Mouse (Mus musculus) macrophage (primary cell): ENCODE results near the gene Sdccag8. TPM values are rescaled to one million over a fixed set of nuclear protein-coding genes. Genes with fewer than 3 reads are reported as not detected.

Experiments
- H3K27ac ChIP-seq: fragments of 350-480 bp; formaldehyde crosslinking; 2 replicates; pipeline ENCODE4 v1.9.0; 2021
- H3K36me3 ChIP-seq: fragments of 350-480 bp; formaldehyde crosslinking; 2 replicates; pipeline ENCODE4 v1.9.0; 2021; ENCODE audit errors: inconsistent target
- H3K4me3 ChIP-seq: fragments of 350-480 bp; formaldehyde crosslinking; 2 replicates; pipeline ENCODE4 v1.9.0; 2021; ENCODE audit errors: inconsistent target
- H3K79me2 ChIP-seq: fragments of 350-480 bp; formaldehyde crosslinking; 2 replicates; pipeline ENCODE4 v1.9.0; 2021; ENCODE audit errors: inconsistent target
- WGBS: methylation state at CpG from one replicate; pipeline ENCODE4 v1.1.7; 2026; ENCODE audit warnings: inconsistent platforms; ENCODE audit not compliant: missing documents; 5-methylcytosine and 5-hydroxymethylcytosine counted together
- polyA plus RNA-seq: library from polyadenylated mRNA; stranded (reverse); fragments of 250-400 nt; gene quantifications from 3 replicates; pipeline ENCODE4 v1.2.4, GENCODE M21; 2018; ENCODE audit warnings: inconsistent platforms

Sdccag8 gene
- polyA plus RNA-seq, 1 experiment from 2014 or later = 28.0 TPM

DNA sequence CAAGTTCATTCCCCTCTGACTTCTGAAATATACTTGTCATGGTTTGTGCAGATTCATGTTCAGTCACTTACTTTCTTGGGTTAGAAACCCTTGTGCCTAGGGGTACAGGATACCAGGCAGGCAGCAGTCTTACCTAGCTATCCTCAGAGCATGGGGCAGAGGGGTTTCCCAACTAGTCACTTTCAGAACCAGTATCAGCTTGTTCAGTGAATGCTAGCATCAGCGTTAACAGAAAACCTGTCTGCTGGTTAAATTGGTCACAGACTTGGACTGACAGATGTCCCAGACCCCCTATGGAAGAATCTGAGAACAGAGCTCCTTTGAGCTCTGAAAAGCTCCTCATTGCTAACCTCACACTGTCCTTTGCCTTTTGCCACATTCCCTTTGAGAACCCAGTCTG, 204.3 kb downstream of the Sdccag8 start:
- Histone ChIP-seq H3K79me2 (no peaks in the 10 kb centered on the region), H3K4me3 (no peak overlapping the region), H3K36me3 (0 out of 2 replicates have a peak, but pooled peaks cover 10% of the 10 kb centered on the region), H3K27ac (no peak overlapping the region)
- 91% methylated on average over 1 of the region's 1 CpGs for WGBS

DNA sequence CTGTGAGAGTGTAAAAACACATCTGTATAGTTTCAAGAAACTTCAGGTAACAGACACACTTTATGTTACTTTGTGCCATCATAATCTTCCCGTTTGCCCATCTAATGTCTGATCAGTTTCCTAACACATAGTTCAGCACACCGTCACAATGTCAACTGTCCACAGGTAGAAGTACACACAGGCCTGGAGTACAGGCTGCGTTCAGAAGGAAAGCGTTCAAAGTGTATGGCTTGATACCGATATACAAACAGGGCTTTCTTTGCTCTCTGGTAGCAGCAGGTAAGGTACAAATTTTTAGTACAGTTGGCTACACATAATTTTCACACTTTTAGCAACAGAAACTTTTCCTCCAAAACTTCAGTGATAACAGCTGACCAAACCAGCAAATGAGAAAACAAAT, 205.2 kb downstream of the Sdccag8 start:
- H3K79me2 ChIP-seq = no peaks in the 10 kb centered on the region
- H3K36me3 ChIP-seq = 0 out of 2 replicates have a peak, but pooled peaks cover 10% of the 10 kb centered on the region
- no peak overlapping the region for H3K4me3 ChIP-seq
- H3K27ac ChIP-seq = no peak overlapping the region
- 100% methylated on average over 5 of the region's 5 CpGs for WGBS

DNA sequence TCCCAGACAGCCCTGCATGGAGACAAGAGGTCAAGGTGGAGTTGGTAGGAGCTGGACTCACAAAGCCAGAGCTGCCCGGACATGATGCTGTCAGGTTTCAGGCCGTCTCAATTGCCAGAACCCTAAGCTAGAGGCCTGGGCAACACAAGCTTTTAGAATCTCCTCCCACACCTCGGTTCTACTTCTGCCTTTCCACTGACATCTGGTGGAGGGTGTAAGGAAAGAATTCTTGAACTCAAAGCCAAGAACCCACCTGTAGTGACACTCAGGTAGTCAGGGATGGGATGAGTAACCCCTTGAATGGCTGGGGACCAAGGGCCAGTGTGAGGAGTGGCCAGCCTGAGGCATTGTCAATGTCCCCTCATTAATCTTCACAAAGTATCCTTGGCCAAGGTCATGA, 208.3 kb downstream of the Sdccag8 start:
- H3K4me3 ChIP-seq = no peak overlapping the region
- H3K36me3 ChIP-seq = 0 out of 2 replicates have a peak, but pooled peaks cover 10% of the 10 kb centered on the region
- 88% methylated on average over 3 of the region's 3 CpGs for WGBS
- H3K27ac ChIP-seq = no peak overlapping the region
- no peaks in the 10 kb centered on the region for H3K79me2 ChIP-seq

DNA sequence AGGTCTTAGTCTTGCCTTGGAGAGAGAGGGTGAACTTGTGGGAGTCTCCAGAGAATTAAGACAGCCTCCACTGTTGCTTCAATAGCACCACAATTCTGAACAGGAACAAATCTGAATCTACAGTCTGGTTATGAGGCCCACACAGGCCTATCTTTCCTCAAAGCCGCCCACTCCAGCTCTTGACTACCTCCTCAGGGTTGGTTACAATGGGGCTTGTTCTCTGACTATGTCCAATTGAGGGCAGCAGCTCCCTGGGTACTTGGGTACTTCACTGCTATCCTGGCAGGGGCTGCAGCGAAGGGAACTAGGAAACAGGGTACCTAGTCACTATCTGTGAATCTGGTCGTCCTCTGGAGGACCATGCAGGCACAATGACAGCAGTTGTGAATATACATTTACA, 213.2 kb downstream of the Sdccag8 start:
- Histone ChIP-seq H3K79me2 (no peaks in the 10 kb centered on the region), H3K27ac (no peak overlapping the region), H3K36me3 (no peaks in the 10 kb centered on the region), H3K4me3 (no peak overlapping the region)
- 100% methylated on average over 3 of the region's 3 CpGs for WGBS

DNA sequence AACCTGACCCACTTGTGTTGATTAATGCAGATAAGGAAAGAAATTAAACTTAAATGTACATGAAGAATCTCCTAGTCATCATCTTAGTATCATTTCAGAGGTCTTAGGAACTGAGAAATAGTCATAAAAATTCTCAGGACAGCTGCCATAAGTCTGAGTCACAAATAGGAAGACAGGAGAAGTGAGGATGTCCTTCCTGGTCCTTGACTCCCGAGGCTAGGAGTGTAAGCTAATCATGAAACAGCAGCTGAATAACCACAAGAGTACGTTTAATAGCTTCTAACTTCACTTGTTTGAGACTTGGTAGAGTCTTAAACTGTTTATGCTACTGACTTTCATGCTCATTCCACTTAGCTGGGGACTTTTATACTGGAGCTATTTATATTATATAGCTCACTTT, 214.6 kb downstream of the Sdccag8 start:
- WGBS = 95% methylated on average over 2 of the region's 2 CpGs

DNA sequence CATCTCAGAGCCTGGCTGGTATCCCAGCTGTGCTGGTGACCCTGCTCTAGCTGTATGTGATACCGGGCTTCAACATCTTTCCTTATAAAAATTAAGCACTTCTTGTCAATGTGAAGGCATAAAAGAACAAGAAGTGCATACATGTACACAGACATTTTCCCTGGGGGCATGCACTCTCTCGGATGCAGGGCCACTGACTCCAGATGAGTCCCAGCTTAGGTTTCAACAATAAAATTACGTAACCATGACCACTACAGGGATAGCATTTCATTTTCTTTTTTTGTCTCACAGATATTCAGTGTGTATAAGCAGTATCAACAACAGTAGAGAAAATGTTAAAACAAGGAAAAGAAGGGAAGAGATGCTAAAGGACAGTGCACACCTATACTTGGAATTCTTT, 216.2 kb downstream of the Sdccag8 start:
- Histone ChIP-seq H3K27ac (no peak overlapping the region), H3K79me2 (no peaks in the 10 kb centered on the region), H3K4me3 (no peak overlapping the region), H3K36me3 (no peaks in the 10 kb centered on the region)
- WGBS = 95% methylated on average over 3 of the region's 3 CpGs

More for the DNA sequence above, 214.6 kb downstream of the Sdccag8 start:
- Histone ChIP-seq H3K27ac (no peak overlapping the region), H3K4me3 (no peak overlapping the region), H3K79me2 (no peaks in the 10 kb centered on the region), H3K36me3 (no peaks in the 10 kb centered on the region)

DNA sequence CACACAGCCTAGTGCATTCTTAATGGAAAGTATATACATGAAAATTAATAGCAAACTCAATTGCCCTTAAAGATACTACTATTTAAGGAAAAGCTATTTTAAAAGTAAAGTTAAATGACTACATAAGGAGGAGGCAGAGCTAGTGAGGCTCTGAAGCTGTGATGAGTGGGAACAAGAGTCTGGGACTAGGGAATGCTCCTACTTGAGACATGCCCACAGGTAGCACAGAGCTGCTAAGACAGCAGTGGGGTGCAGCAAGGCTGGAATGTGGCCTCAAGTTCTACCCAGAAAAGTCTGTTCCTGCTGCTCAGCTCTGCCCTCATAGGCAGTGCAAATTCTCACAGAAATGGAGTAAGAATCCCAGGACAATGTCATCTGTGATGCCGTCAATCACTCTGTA, 216.7 kb downstream of the Sdccag8 start:
- Histone ChIP-seq H3K27ac (no peak overlapping the region), H3K4me3 (no peak overlapping the region), H3K36me3 (no peaks in the 10 kb centered on the region), H3K79me2 (no peaks in the 10 kb centered on the region)
- WGBS = 100% methylated on average over 1 of the region's 1 CpGs

DNA sequence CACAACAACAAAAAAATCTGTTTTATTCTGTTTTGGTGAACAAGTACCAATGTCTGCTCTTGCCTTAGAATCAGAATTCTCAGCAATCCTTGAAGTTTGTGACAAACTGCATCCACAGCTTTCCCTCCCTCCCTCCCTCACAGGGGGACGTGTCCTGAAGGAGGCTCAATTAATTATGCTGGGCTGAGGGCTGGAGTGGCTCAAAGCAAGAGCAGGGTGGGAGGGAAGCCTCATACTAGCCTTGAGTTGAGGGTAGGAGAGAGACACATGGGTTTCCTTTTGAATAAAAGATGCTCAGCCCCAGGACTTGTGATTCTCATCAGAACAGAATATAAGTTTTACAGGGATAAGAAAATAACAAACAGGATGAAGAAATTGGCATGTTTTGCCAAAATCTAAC, 217.8 kb downstream of the Sdccag8 start:
- Histone ChIP-seq H3K27ac (no peak overlapping the region), H3K36me3 (no peaks in the 10 kb centered on the region), H3K4me3 (no peak overlapping the region), H3K79me2 (no peaks in the 10 kb centered on the region)
- WGBS = 88% methylated on average over 1 of the region's 1 CpGs

DNA sequence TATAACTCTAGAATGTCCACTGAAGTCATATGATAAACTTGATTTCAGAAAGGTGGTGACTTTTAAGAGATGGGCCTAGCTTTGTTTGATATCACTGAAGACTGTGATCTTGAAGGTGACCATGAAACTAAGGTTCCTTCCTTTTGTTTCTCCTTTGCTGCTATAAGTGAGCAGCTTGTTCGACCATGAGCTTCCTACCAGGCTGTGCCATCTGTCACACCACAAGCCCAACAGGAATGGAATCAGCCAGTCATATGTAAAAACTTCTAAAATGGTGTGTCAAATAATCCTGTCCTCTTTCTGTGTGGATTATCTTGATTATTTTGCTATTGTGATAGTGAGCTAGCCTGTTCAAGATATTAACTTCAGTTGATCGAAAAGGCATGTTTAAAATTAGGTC, 221.0 kb downstream of the Sdccag8 start:
- Histone ChIP-seq H3K27ac (no peak overlapping the region), H3K79me2 (no peaks in the 10 kb centered on the region), H3K4me3 (no peak overlapping the region), H3K36me3 (no peaks in the 10 kb centered on the region)
- 94% methylated on average over 2 of the region's 2 CpGs for WGBS

DNA sequence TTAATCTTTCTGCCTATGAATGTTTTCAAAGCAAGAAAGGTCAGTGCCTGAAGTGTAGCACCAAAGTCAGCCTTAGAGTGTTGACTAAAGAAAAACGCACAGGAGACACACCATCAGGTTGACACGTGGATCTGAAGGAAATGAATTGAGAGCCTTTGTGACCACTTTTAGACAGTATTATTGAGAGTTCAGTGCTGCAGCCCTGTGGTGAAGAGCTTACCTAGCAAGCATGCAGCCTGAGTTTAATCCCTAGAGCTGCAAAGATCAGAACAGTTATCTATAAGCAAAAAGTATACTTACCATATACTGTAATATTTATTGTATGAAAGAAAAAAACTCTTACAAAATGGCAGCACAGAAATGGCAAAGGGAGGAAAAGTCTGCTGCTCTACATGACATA, 223.9 kb downstream of the Sdccag8 start:
- Histone ChIP-seq H3K4me3 (no peak overlapping the region), H3K79me2 (no peaks in the 10 kb centered on the region), H3K36me3 (no peaks in the 10 kb centered on the region), H3K27ac (no peak overlapping the region)
- 68% methylated on average over 2 of the region's 2 CpGs for WGBS

DNA sequence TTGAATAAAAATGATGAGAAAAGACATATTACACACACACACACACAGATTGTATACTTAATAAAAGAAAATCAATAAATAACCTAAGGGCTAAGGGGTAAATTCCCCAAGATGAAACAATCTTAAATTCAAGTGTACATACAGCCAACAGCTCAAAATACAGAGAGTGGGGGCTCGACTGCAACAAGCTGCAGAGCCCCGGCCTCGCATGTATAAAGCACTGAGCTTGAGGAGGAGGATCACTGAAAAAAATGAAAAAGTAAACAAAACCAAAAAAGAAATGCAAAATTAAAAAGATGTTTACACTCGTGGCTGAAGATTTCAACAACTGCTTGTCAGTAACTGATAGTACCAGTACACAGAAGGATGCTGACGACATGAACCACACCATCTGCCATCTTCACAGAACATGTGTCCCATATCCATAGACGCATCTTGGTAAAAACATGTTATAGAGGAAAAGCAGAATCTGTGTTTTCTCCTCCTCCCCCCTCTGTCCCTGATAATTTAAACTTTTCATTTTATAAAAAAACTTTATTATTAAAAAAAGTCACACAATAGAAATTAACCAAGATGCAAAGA, 224.7 kb downstream of the Sdccag8 start:
- WGBS = 91% methylated on average over 6 of the region's 6 CpGs
- no peak overlapping the region for H3K27ac ChIP-seq
- H3K4me3 ChIP-seq = no peak overlapping the region
- H3K79me2 ChIP-seq = no peaks in the 10 kb centered on the region
- H3K36me3 ChIP-seq = no peaks in the 10 kb centered on the region

DNA sequence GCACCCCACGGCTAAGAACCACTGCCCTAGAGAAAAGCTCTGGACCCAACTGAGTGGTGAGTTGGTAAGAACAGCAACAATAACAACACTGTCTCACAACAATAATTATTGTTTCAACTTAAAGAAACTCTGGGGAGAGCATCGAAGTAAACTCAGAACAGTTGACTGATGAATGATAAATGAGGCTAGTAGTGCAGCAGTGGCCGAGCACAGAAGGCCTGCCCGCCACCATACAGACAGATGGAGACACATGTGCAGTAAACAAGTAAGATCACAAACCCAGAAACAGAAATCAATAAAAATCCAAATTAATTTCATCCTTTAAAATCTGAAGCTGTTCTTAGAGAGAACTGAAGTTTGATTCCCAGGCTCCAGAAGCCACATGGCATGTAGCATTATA, 225.6 kb downstream of the Sdccag8 start:
- H3K27ac ChIP-seq = no peak overlapping the region
- no peaks in the 10 kb centered on the region for H3K36me3 ChIP-seq
- no peak overlapping the region for H3K4me3 ChIP-seq
- H3K79me2 ChIP-seq = no peaks in the 10 kb centered on the region
- 92% methylated on average over 4 of the region's 4 CpGs for WGBS

DNA sequence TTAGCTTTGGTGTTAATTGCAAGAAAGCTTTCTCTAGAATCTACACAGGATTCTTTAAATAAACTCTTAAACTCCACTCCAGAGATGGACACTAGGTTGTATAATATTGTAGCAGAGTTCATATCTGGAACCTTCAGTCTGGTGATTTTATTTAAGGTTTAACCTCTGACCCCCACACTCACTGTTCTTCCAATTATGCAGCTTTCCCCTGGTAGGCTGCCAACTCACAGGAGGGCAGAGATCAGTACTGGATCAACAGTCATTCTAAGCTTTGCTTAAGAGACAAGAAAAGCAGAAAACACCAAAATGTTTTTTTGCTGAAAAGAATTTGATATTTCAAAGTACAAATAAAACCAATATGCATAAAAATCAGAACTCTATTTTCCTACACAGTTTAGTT, 231.4 kb downstream of the Sdccag8 start:
- Histone ChIP-seq H3K27ac (no peak overlapping the region), H3K4me3 (no peak overlapping the region), H3K79me2 (no peaks in the 10 kb centered on the region)

DNA sequence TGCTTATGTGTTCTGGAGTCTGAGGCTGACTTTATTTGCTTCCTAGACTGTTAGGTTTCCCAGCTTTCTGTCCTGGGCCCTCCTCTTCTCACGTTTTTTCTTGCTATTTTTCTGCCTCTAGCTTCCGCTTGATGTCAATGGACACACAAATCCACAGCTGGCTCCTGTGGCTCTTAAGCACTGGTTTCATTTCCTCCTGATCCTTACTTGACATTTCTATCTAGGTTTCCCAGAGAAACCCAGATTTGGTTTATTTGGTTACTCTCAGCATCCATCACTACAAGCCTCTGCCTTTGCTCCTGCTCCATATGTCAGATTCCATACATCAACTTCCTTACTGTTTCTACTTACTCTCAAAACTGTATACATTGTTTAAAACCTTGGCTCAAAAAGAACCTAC, 232.5 kb downstream of the Sdccag8 start:
- no peak overlapping the region for H3K27ac ChIP-seq
- WGBS = 58% methylated on average over 2 of the region's 2 CpGs
- no peak overlapping the region for H3K4me3 ChIP-seq
- H3K79me2 ChIP-seq = no peaks in the 10 kb centered on the region
- no peaks in the 10 kb centered on the region for H3K36me3 ChIP-seq

More for the DNA sequence above, 231.4 kb downstream of the Sdccag8 start:
- H3K36me3 ChIP-seq = no peaks in the 10 kb centered on the region

DNA sequence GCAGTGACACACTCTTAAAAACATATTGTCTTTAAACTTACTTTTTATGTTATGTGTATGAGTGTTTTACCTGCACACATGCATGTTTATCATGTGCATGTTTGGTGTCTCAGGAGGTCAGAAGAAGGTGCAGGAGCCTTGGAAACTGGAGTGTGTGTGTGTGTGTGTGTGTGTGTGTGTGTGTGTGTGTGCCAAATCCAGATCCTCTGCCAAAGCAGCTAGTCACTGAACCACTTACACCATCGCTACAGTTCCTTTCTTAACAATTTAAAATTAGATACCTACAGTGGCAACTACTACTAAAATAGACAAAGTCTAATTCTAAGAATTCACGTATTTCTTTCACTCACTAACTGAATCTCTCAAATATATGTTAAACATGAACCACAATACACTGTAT, 234.3 kb downstream of the Sdccag8 start:
- WGBS = 89% methylated on average over 2 of the region's 2 CpGs
- H3K36me3 ChIP-seq = no peaks in the 10 kb centered on the region
- H3K27ac ChIP-seq = no peak overlapping the region
- no peak overlapping the region for H3K4me3 ChIP-seq
- no peaks in the 10 kb centered on the region for H3K79me2 ChIP-seq

DNA sequence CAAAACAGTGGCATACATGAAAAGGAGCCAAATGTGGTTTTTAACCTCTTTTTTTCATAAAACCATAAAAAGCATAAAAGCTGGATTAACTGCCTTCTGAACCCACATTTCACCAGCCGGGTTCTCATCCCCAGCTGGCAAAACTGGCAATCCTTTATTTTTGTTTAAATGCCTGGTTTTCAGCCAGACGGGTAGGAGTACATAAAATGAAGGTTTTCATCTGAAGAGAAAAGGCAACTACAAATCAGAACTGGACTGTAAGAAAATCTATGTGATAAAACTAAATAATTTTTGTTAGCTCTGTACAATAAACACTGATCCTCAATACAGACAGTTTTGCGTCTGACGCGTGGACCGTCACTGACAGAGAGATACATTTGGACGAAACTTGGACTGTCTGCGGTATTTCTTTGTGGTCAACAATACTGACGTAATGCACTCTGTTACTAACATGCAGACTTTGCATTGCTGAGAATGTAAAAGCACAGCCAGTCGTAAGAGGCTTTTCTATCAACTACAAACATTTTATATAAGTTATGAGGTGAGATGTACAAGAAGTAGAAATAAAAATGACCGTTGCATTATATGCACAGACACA, 237.0 kb downstream of the Sdccag8 start:
- 94% methylated on average over 11 of the region's 11 CpGs for WGBS

More for the DNA sequence above, 237.0 kb downstream of the Sdccag8 start:
- no peak overlapping the region for H3K4me3 ChIP-seq
- H3K27ac ChIP-seq = no peak overlapping the region
- no peaks in the 10 kb centered on the region for H3K79me2 ChIP-seq
- H3K36me3 ChIP-seq = no peaks in the 10 kb centered on the region
